14 mouse cellular contexts compared by ENCODE assay signal in genomic region chr3:105087344-105087743, GRCm38 (mm10). TPM values are rescaled to one million over a fixed set of nuclear protein-coding genes. Genes with fewer than 3 reads are reported as not detected.
DNase-seq lines count a peak whose midpoint lies in the region; ATAC-seq and TF ChIP-seq lines count a peak whose summit lies in the region.
"Had no signal": no experiment of that assay in that cellular context is flagged by ENCODE, and none has a peak within 500 bp of the region (broad histone marks: within the 10 kb centered on the region; RNA-seq: fewer than 3 reads in every experiment).

No protein-coding gene starts in this region.

- no peak for TF ChIP-seq CTCF in lung, embryonic 14.5 days (IDR thresholded peaks at IDR 0.05; ENCODE audit: low read depth)
- no peak for TF ChIP-seq CTCF in kidney, adult 2 months (conservative IDR thresholded peaks at IDR 0.05; ENCODE audit: insufficient read depth, insufficient read length, low read depth, low read length)

- H3K4me2 ChIP-seq in lung, embryonic 14.5 days = no peak overlapping the region
- H3K4me2 ChIP-seq in limb, embryonic 12.5 days = no peak overlapping the region
- H3K4me2 ChIP-seq: embryonic facial prominence, embryonic 12.5 days; forebrain, embryonic 13.5 days; hindbrain, embryonic 12.5 days had no signal

- TF ChIP-seq POLR2A in kidney, adult 2 months (IDR thresholded peaks at IDR 0.05; ENCODE audit: low read depth, low read length) = no peak

- 28% methylated on average over 3 of the region's 3 CpGs for WGBS in lung, embryonic 14.5 days
- WGBS in heart, embryonic 10.5 days = 59% methylated on average over 3 of the region's 3 CpGs
- 26% methylated on average over 3 of the region's 3 CpGs for WGBS in kidney, adult 2 months
- 25% methylated on average over 3 of the region's 3 CpGs for WGBS in limb, embryonic 12.5 days

- peak overlapping the region; percentile 19; the same call in 1 of the 2 replicates for H3K27ac ChIP-seq in lung, embryonic 14.5 days (ENCODE audit: low read depth)
- H3K27ac ChIP-seq in heart, embryonic 10.5 days = no peak overlapping the region
- no peak overlapping the region for H3K27ac ChIP-seq in kidney, adult 2 months (ENCODE audit: insufficient read depth, low read depth, low read length)
- H3K27ac ChIP-seq in limb, embryonic 12.5 days = peak overlapping the region; percentile 59; the same call in 1 of the 2 replicates
- H3K27ac ChIP-seq: embryonic facial prominence, embryonic 12.5 days; forebrain, embryonic 13.5 days; hindbrain, embryonic 12.5 days had no signal

- H3K9me3 ChIP-seq in lung, embryonic 14.5 days (ENCODE audit: low read depth, low read length) = no peaks in the 10 kb centered on the region
- H3K9me3 ChIP-seq in heart, embryonic 10.5 days = no peaks in the 10 kb centered on the region
- H3K9me3 ChIP-seq in limb, embryonic 12.5 days = no peaks in the 10 kb centered on the region
- H3K9me3 ChIP-seq: embryonic facial prominence, embryonic 12.5 days; forebrain, embryonic 13.5 days; hindbrain, embryonic 12.5 days had no signal

- H3K4me1 ChIP-seq in lung, embryonic 14.5 days (ENCODE audit: insufficient read depth) = no peaks in the 10 kb centered on the region
- H3K4me1 ChIP-seq in heart, embryonic 10.5 days = peaks cover 4% of the 10 kb centered on the region; the same call in 1 of the 2 replicates
- peaks cover 4% of the 10 kb centered on the region; the same call in 1 of the 2 replicates for H3K4me1 ChIP-seq in kidney, adult 2 months (ENCODE audit: control insufficient read depth, insufficient read depth, low read length)
- H3K4me1 ChIP-seq in limb, embryonic 12.5 days (replicated peaks) = peaks cover 11% of the 10 kb centered on the region
- H3K4me1 ChIP-seq: embryonic facial prominence, embryonic 12.5 days; forebrain, embryonic 13.5 days; hindbrain, embryonic 12.5 days had no signal

- no peaks in the 10 kb centered on the region for H3K27me3 ChIP-seq in lung, embryonic 14.5 days (ENCODE audit: insufficient read depth, low read length)
- H3K27me3 ChIP-seq in heart, embryonic 10.5 days (ENCODE audit: insufficient read depth, poor library complexity, severe bottlenecking) = no peaks in the 10 kb centered on the region
- H3K27me3 ChIP-seq in kidney, adult 2 months (replicated peaks; ENCODE audit: control insufficient read depth, insufficient read depth, low read length) = no peaks in the 10 kb centered on the region
- no peaks in the 10 kb centered on the region for H3K27me3 ChIP-seq in limb, embryonic 12.5 days
- H3K27me3 ChIP-seq: embryonic facial prominence, embryonic 12.5 days; forebrain, embryonic 13.5 days; hindbrain, embryonic 12.5 days had no signal

- DNase-seq in lung, embryonic 14.5 days = peak; percentile 47
- no peak for DNase-seq in lung, postnatal 36 days
- DNase-seq in heart, embryonic 10.5 days (ENCODE audit: low spot score) = peak; percentile 70
- peak; percentile 75 for DNase-seq in kidney, adult 2 months
- no peak for DNase-seq in left cerebral cortex, adult 11 months (ENCODE audit: low spot score)
- DNase-seq: cerebellum, adult 9-10 months; gastrocnemius, postnatal 14 days; layer of hippocampus, adult 9-11 months had no signal

- H3K9ac ChIP-seq in lung, embryonic 14.5 days = no peak overlapping the region
- H3K9ac ChIP-seq in limb, embryonic 12.5 days (replicated peaks) = no peak overlapping the region
- H3K9ac ChIP-seq: embryonic facial prominence, embryonic 12.5 days; forebrain, embryonic 13.5 days; hindbrain, embryonic 12.5 days had no signal

- no peaks in the 10 kb centered on the region for H3K36me3 ChIP-seq in lung, embryonic 14.5 days (ENCODE audit: insufficient read depth)
- H3K36me3 ChIP-seq in heart, embryonic 10.5 days = no peaks in the 10 kb centered on the region
- H3K36me3 ChIP-seq in kidney, adult 2 months (ENCODE audit: control insufficient read depth, insufficient read depth, low read length) = no peaks in the 10 kb centered on the region
- H3K36me3 ChIP-seq in limb, embryonic 12.5 days = no peaks in the 10 kb centered on the region
- H3K36me3 ChIP-seq: embryonic facial prominence, embryonic 12.5 days; hindbrain, embryonic 12.5 days had no signal

- peak; percentile 58; the same call in 1 of the 2 replicates for ATAC-seq in lung, embryonic 14.5 days (ENCODE audit: insufficient read depth)
- ATAC-seq in limb, embryonic 12.5 days (ENCODE audit: insufficient number of reproducible peaks, insufficient read depth, low FRiP score, low TSS enrichment, low read depth) = no peak
- ATAC-seq in CD4-positive, CD25-positive, alpha-beta regulatory T cell, adult 4 months = no peak
- ATAC-seq: forebrain, embryonic 13.5 days had no signal

- H3K4me3 ChIP-seq in lung, embryonic 14.5 days (ENCODE audit: low read depth, low read length) = no peak overlapping the region
- no peak overlapping the region for H3K4me3 ChIP-seq in heart, embryonic 10.5 days
- H3K4me3 ChIP-seq in kidney, adult 2 months (ENCODE audit: insufficient read depth, low read depth, low read length) = no peak overlapping the region
- no peak overlapping the region for H3K4me3 ChIP-seq in limb, embryonic 12.5 days (replicated peaks)
- H3K4me3 ChIP-seq: embryonic facial prominence, embryonic 12.5 days; forebrain, embryonic 13.5 days; hindbrain, embryonic 12.5 days had no signal

RNA-seq across cellular contexts. Expression of gene 4930564D02Rik, which starts 20.7 kb away (rescaled TPM):
- not detected in 2 replicates for polyA plus RNA-seq in lung, embryonic 14.5 days (2014; fragmentation: Nextera tagmentation; extraction: Ambion mirVana)
- not detected in 2 replicates for polyA plus RNA-seq in heart, embryonic 10.5 days (2016; fragmentation: Nextera tagmentation; extraction: Ambion mirVana)
- not detected in 2 replicates for polyA plus RNA-seq in kidney, adult 2 months (2012; rRNA removed)
- polyA plus RNA-seq in limb, embryonic 12.5 days (2016; fragmentation: Nextera tagmentation; extraction: Ambion mirVana) = not detected in 2 replicates
- not detected for polyA plus RNA-seq in CD4-positive, CD25-positive, alpha-beta regulatory T cell, adult 4 months (2017; shearing (Covaris generic))
- polyA plus RNA-seq: embryonic facial prominence, embryonic 12.5 days; forebrain, embryonic 13.5 days; hindbrain, embryonic 12.5 days; liver, adult 2 months had no signal

RNA-seq across cellular contexts. Expression of gene Cttnbp2nl, which starts 34.4 kb away (rescaled TPM):
- 38.5 and 42.3 TPM in 2 replicates for polyA plus RNA-seq in lung, embryonic 14.5 days (2014; fragmentation: Nextera tagmentation; extraction: Ambion mirVana)
- 35.9 and 37.4 TPM in 2 replicates for polyA plus RNA-seq in heart, embryonic 10.5 days (2016; fragmentation: Nextera tagmentation; extraction: Ambion mirVana)
- polyA plus RNA-seq in kidney, adult 2 months (2012; rRNA removed) = 3.6 and 4.2 TPM in 2 replicates
- polyA plus RNA-seq in limb, embryonic 12.5 days (2016; fragmentation: Nextera tagmentation; extraction: Ambion mirVana) = 43.6 and 46.2 TPM in 2 replicates
- under 1 TPM in 1 of 2 experiments, not detected in 1; 0.15 TPM for polyA plus RNA-seq in CD4-positive, CD25-positive, alpha-beta regulatory T cell, adult 4 months (2017; shearing (Covaris generic))

Comparison
In these comparisons a context has a peak if more than half of its experiments do, and no peak if none do; other contexts are left out.
1. DNase-seq: peak in lung, embryonic 14.5 days (single experiment), heart, embryonic 10.5 days (single experiment) and kidney, adult 2 months (single experiment); none in lung, postnatal 36 days (single experiment) and left cerebral cortex, adult 11 months (single experiment).
2. H3K27ac ChIP-seq: peak in lung, embryonic 14.5 days (single experiment) and limb, embryonic 12.5 days (single experiment); none in heart, embryonic 10.5 days (single experiment) and kidney, adult 2 months (single experiment).